Mouse (Mus musculus): ENCODE data around the gene Ankdd1a. TPM values are rescaled to one million over a fixed set of nuclear protein-coding genes. Genes with fewer than 3 reads are reported as not detected.

Ankdd1a gene
- polyA plus RNA-seq (2012; rRNA removed) (0.06 TPM in 1 of 2 replicates, not detected in the other), polyA plus RNA-seq (2014; fragmentation: Nextera tagmentation; extraction: Ambion mirVana) (not detected in 2 replicates)

DNA sequence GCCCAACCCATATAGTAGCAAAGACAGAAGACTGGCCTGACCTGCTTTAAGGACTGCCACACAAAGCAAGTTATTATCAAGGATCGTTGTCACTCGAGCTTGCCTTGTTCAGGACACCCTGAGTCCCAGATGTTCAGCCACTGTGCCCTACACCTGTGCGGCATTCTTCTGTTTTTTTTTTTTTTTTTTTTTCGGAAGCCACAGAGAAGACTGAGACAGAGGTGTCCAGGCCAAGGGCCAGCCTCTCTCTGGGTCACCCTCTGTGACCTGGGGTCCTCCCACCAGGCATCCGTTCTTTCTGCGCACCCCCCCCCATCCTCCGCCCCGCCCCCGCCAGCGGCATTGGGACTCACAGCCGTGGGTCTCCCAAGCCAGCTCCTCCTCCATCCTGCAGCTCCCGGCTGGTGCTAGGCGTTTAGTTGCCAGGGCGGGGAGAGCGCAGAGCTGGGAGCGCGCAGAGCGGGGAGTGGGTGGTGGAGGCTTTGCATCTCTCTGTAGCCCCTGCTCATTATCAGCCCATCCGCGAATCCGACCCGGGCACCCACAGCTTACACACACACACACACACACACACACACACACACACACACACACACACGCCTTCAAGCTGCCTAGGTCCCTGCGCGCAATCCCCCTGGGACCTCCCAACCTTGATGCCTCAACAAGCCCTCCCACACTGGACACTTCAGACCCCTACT lies at the start of gene Ankdd1a:
TSS of gene Ankdd1a (minus strand) at position 387 of the 698 bp plus-strand sequence.
- Histone ChIP-seq H3K36me3 (replicated peaks; ENCODE audit: control insufficient read depth, insufficient read depth, low read depth) (no peaks in the 10 kb centered on the region), H3K27me3 (ENCODE audit: control insufficient read depth, insufficient read depth, low read length) (peaks cover 6% of the 10 kb centered on the region), H3K27ac (no peak within 1 kb of the TSS), H3K4me2 (ENCODE audit: low read depth) (no peak within 1 kb of the TSS), H3K9ac (replicated peaks) (no peak within 1 kb of the TSS), H3K4me1 (replicated peaks; ENCODE audit: control insufficient read depth in 2 of 2, insufficient read depth in 2 of 2, low read length in 1 of 2) (peaks cover 2 to 3% of the 10 kb centered on the region in 2 experiments; a peak in 3 of 4 replicates), H3K4me3 (ENCODE audit: insufficient read depth in 1 of 2, low read depth in 2 of 2, low read length in 2 of 2) (no peak within 1 kb of the TSS), H3K9me3 (ENCODE audit: control insufficient read depth, low read length) (no peaks in the 10 kb centered on the region)
- WGBS (ENCODE audit: insufficient replicate concordance): 26% methylated on average over 25 of the region's 25 CpGs
- ATAC-seq (ENCODE audit: insufficient read depth): no peak
- TF ChIP-seq CTCF (IDR thresholded peaks at IDR 0.05; ENCODE audit: low read depth): no peak
- no peak for TF ChIP-seq EP300 (IDR thresholded peaks at IDR 0.05; ENCODE audit: low read depth)
- no peak for DNase-seq (ENCODE audit: low read depth in 3 of 3, low spot score in 3 of 3)

DNA sequence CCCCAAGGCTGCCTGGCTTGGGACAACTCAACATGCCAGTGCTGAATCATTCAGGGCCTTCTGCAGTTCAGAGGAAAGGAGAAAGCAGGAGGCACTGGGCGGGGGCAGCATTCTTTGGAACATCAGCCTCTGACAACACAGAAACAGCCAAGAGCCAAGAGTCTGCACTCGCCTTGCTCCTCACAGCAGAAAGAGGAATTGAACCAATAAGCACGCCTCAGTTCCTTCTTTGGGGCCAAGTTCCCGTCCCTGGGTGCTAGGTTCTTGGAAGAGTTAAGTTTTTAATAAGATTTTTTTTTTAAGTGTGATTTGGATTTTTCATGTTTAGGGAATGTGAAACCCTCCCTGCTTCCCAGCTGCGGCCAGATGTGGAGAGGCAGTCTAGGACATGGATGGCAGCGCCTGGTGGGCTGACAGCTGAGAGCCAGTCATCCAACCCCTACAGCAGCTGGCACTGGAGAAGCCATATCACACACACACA lies 49.5 kb upstream of the Ankdd1a start:
- TF ChIP-seq CTCF (IDR thresholded peaks at IDR 0.05; ENCODE audit: low read depth) (no peak), EP300 (IDR thresholded peaks at IDR 0.05; ENCODE audit: low read depth) (no peak)
- H3K4me1 ChIP-seq (replicated peaks; ENCODE audit: control insufficient read depth in 2 of 2, insufficient read depth in 2 of 2, low read length in 1 of 2): peaks cover 7 to 17% of the 10 kb centered on the region in 2 experiments
- peaks cover 79% of the 10 kb centered on the region for H3K36me3 ChIP-seq (replicated peaks; ENCODE audit: control insufficient read depth, insufficient read depth, low read depth)
- H3K4me3 ChIP-seq (ENCODE audit: insufficient read depth in 1 of 2, low read depth in 2 of 2, low read length in 2 of 2): no peak overlapping the region
- DNase-seq (ENCODE audit: low read depth in 3 of 3, low spot score in 3 of 3) (no peak), ATAC-seq (ENCODE audit: insufficient read depth) (no peak)
- peak overlapping the region; percentile 23; the same call in 1 of the 2 replicates for H3K27ac ChIP-seq
- H3K27me3 ChIP-seq (ENCODE audit: control insufficient read depth, insufficient read depth, low read length): no peaks in the 10 kb centered on the region
- WGBS (ENCODE audit: insufficient replicate concordance): 76% methylated on average over 6 of the region's 6 CpGs
- H3K9ac ChIP-seq (replicated peaks): no peak overlapping the region
- no peaks in the 10 kb centered on the region for H3K9me3 ChIP-seq (ENCODE audit: control insufficient read depth, low read length)
- no peak overlapping the region for H3K4me2 ChIP-seq (ENCODE audit: low read depth)

DNA sequence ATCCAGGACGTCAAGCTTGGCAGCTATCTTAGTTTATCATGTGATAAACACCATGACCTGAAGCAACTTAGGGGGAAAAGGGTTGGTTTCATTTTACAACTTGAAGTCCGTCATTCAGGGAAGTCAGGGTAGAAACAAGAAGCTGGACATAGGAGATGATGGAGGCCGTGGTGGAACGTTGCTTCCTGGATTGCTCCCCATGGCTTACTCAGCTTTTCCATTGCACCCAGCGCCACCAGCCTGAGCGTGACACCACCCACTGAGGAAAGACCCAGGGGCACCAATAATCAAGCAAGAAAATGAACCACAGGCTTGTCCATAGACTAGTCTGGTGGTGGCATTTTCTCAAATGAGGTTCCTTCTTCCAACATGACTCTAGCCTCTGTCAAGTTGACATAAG lies 48.8 kb upstream of the Ankdd1a start:
- Histone ChIP-seq H3K4me3 (ENCODE audit: insufficient read depth in 1 of 2, low read depth in 2 of 2, low read length in 2 of 2) (no peak overlapping the region), H3K4me1 (replicated peaks; ENCODE audit: control insufficient read depth in 2 of 2, insufficient read depth in 2 of 2, low read length in 1 of 2) (peaks cover 5 to 15% of the 10 kb centered on the region in 2 experiments; a peak in 3 of 4 replicates), H3K9me3 (ENCODE audit: control insufficient read depth, low read length) (no peaks in the 10 kb centered on the region), H3K4me2 (ENCODE audit: low read depth) (no peak overlapping the region), H3K9ac (replicated peaks) (no peak overlapping the region), H3K36me3 (replicated peaks; ENCODE audit: control insufficient read depth, insufficient read depth, low read depth) (peaks cover 86% of the 10 kb centered on the region), H3K27ac (no peak overlapping the region), H3K27me3 (ENCODE audit: control insufficient read depth, insufficient read depth, low read length) (no peaks in the 10 kb centered on the region)
- ATAC-seq (ENCODE audit: insufficient read depth) (no peak), DNase-seq (ENCODE audit: low read depth in 3 of 3, low spot score in 3 of 3) (no peak)
- TF ChIP-seq CTCF (IDR thresholded peaks at IDR 0.05; ENCODE audit: low read depth) (no peak), EP300 (IDR thresholded peaks at IDR 0.05; ENCODE audit: low read depth) (no peak)
- WGBS (ENCODE audit: insufficient replicate concordance): 80% methylated on average over 6 of the region's 6 CpGs

DNA sequence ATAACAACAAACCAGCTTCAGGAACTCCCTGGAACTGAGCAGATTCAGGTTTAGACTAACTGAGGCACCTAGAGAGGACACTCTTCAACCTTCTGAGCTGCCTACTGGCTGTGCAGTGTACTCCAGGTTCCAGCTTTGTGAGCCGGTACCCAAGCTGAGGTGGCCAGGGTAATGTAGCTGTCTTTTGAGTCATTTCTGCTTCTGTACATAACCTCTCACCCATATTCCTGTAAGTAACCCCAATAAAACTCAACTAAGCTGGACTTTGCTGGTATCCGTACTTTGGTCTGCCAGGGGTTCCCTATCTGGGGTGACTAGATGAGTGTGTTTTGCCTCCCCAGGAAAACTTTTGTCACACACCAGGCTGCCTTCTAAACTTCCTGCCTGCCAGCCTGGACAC lies 44.7 kb upstream of the Ankdd1a start:
- H3K4me2 ChIP-seq (ENCODE audit: low read depth): no peak overlapping the region
- peaks cover 97% of the 10 kb centered on the region for H3K36me3 ChIP-seq (replicated peaks; ENCODE audit: control insufficient read depth, insufficient read depth, low read depth)
- ATAC-seq (ENCODE audit: insufficient read depth): no peak
- no peak overlapping the region for H3K4me3 ChIP-seq (ENCODE audit: insufficient read depth in 1 of 2, low read depth in 2 of 2, low read length in 2 of 2)
- peaks cover 5 to 27% of the 10 kb centered on the region in 2 experiments; a peak in 3 of 4 replicates for H3K4me1 ChIP-seq (replicated peaks; ENCODE audit: control insufficient read depth in 2 of 2, insufficient read depth in 2 of 2, low read length in 1 of 2)
- TF ChIP-seq EP300 (IDR thresholded peaks at IDR 0.05; ENCODE audit: low read depth) (no peak), CTCF (IDR thresholded peaks at IDR 0.05; ENCODE audit: low read depth) (no peak)
- 96% methylated on average over 2 of the region's 2 CpGs for WGBS (ENCODE audit: insufficient replicate concordance)
- no peaks in the 10 kb centered on the region for H3K9me3 ChIP-seq (ENCODE audit: control insufficient read depth, low read length)
- H3K27ac ChIP-seq: peak overlapping the region; percentile 15; the same call in 1 of the 2 replicates
- H3K27me3 ChIP-seq (ENCODE audit: control insufficient read depth, insufficient read depth, low read length): no peaks in the 10 kb centered on the region
- DNase-seq (ENCODE audit: low read depth in 3 of 3, low spot score in 3 of 3): no peak
- no peak overlapping the region for H3K9ac ChIP-seq (replicated peaks)

DNA sequence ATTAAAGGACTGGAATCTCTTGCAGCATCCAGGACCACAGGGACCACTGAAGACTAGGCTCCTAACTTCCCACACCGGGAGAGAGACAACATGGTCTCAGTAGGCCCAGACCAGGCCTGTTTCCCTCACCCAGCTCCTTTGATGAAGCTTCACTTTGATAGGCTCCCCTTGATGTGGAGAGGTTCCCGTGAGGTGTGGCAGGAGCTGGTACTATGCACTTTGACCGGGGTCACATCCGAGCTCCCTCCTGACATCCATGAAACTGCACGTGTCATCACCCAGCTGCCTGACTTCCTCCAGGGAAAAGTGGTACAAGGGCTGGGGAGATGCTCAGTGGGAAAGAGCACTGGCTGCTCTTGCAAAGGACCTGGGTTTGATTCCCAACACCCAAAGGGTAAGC lies 43.1 kb upstream of the Ankdd1a start:
- peaks cover 5 to 23% of the 10 kb centered on the region in 2 experiments; a peak in 3 of 4 replicates for H3K4me1 ChIP-seq (replicated peaks; ENCODE audit: control insufficient read depth in 2 of 2, insufficient read depth in 2 of 2, low read length in 1 of 2)
- no peaks in the 10 kb centered on the region for H3K27me3 ChIP-seq (ENCODE audit: control insufficient read depth, insufficient read depth, low read length)
- no peak overlapping the region for H3K4me3 ChIP-seq (ENCODE audit: insufficient read depth in 1 of 2, low read depth in 2 of 2, low read length in 2 of 2)
- TF ChIP-seq EP300 (IDR thresholded peaks at IDR 0.05; ENCODE audit: low read depth) (no peak), CTCF (IDR thresholded peaks at IDR 0.05; ENCODE audit: low read depth) (no peak)
- H3K9ac ChIP-seq (replicated peaks): no peak overlapping the region
- H3K36me3 ChIP-seq (replicated peaks; ENCODE audit: control insufficient read depth, insufficient read depth, low read depth): peaks cover 99% of the 10 kb centered on the region
- H3K9me3 ChIP-seq (ENCODE audit: control insufficient read depth, low read length): no peaks in the 10 kb centered on the region
- no peak overlapping the region for H3K4me2 ChIP-seq (ENCODE audit: low read depth)
- no peak for DNase-seq (ENCODE audit: low read depth in 3 of 3, low spot score in 3 of 3)
- H3K27ac ChIP-seq: no peak overlapping the region
- 88% methylated on average over 5 of the region's 5 CpGs for WGBS (ENCODE audit: insufficient replicate concordance)
- no peak for ATAC-seq (ENCODE audit: insufficient read depth)
